Mouse (Mus musculus): ENCODE results near the gene Tfap2a. TPM values are rescaled to one million over a fixed set of nuclear protein-coding genes. Genes with fewer than 3 reads are reported as not detected.

Gene Tfap2a
- total RNA-seq, 1 experiment from 2014 or later, result not detected

GRCm38 (mm10) chr13:40703123-40703797 lies 34.9 kb downstream of the Tfap2a start:
- ATAC-seq (replicated peaks in 1 of 2; ENCODE audit: insufficient read depth in 1 of 2, low FRiP score in 2 of 2, low TSS enrichment in 1 of 2, low read depth in 1 of 2, poor library complexity in 2 of 2, severe bottlenecking in 2 of 2), result no peak

DNA sequence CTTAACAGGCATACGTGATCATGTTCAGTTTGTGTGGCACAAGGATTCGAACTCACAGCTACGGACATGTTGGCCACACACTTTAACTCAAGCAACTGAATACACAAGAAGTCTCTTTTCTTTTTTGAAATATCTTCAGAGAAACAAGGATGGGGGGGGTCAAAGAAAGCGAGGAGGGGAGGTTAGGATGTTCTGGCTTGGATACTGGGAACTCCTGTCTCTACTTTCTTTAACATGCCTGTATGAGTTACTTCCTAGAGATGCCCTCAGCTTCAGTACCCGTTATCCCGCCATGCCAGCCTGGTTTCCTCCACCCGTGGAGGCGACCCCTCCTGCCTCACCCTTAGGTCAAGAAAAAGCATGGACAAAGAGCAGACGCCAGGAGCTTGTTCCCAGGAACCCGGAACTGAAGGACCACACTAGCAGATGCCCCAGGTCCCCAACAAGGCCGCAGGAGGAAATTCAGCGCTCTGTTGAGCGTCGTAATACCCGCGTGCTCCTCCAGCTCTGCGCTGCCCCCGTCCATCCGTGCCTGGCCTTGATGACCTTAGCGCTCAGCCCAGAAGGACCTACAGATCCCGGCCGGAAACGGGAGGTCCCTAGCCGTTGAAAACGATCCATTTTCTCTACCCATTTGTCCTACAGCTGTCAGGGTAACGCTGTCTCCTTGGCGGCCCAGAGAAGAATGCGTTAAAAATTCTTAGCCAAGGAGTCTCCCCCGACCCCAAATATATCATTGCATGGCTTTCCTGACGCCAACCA lies 35.6 kb downstream of the Tfap2a start:
- ATAC-seq (replicated peaks in 1 of 2; ENCODE audit: insufficient read depth in 1 of 2, low FRiP score in 2 of 2, low TSS enrichment in 1 of 2, low read depth in 1 of 2, poor library complexity in 2 of 2, severe bottlenecking in 2 of 2), result no peak

DNA sequence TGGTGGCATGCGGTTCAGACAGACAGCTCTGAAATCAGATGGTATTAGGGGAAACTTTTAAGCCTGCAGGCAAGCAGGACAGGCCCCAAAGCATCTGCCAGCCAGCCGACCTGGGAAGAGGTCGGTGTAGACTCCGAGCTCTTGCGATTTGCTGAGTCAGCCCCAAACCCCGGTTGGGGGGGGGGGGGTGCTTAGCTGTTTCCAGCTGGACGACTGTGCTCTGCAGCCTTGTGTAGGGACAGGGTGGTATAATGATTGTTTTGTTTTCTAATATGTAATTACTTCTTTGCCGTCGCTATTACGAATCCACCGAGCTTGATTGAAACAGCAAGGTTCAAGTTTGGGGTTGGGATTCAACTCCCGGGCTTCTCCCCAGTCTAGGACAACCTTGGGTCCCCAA lies 36.5 kb downstream of the Tfap2a start:
- no peak for ATAC-seq (replicated peaks in 1 of 2; ENCODE audit: insufficient read depth in 1 of 2, low FRiP score in 2 of 2, low TSS enrichment in 1 of 2, low read depth in 1 of 2, poor library complexity in 2 of 2, severe bottlenecking in 2 of 2)

GRCm38 (mm10) chr13:40685790-40686189 lies 52.4 kb downstream of the Tfap2a start:
- no peak for ATAC-seq (replicated peaks in 1 of 2; ENCODE audit: insufficient read depth in 1 of 2, low FRiP score in 2 of 2, low TSS enrichment in 1 of 2, low read depth in 1 of 2, poor library complexity in 2 of 2, severe bottlenecking in 2 of 2)

GRCm38 (mm10) chr13:40676730-40677129 lies 61.4 kb downstream of the Tfap2a start:
- no peak for ATAC-seq (replicated peaks in 1 of 2; ENCODE audit: insufficient read depth in 1 of 2, low FRiP score in 2 of 2, low TSS enrichment in 1 of 2, low read depth in 1 of 2, poor library complexity in 2 of 2, severe bottlenecking in 2 of 2)

Other genes with a start within 250 kb of the Tfap2a start
- gene Gcnt2, start 121.4 kb upstream of the Tfap2a start, total RNA-seq (2017), result 202 and 210 TPM in 2 replicates

Measured in hematopoietic stem cell, adult 5-6 weeks (primary cell).